Mouse (Mus musculus): Measurements from ENCODE around the gene Gm13199.

Gene Gm13199

GRCm38 (mm10) chr2:5821264-5821663 is 41.5 kb downstream of the Gm13199 start:
- DNase-seq (ENCODE audit: low spot score), result no peak
